Mouse (Mus musculus) hindbrain, embryonic 11.5 days (tissue): Measurements from ENCODE around the gene St6galnac3. TPM values are rescaled to one million over a fixed set of nuclear protein-coding genes. Genes with fewer than 3 reads are reported as not detected.

Source experiments
- ATAC-seq: fragments of 200-750 bp; cut with Nextera tagmentation; 2 replicates; pipeline ENCODE4 v1.8.0; 2017; ENCODE audit warnings: mild to moderate bottlenecking, moderate TSS enrichment, moderate library complexity; ENCODE audit not compliant: low FRiP score
- DNase-seq: peaks from one replicate; pipeline ENCODE4 v3.0.0-alpha.2; 2015; ENCODE audit warnings: low spot score
- H3K27ac ChIP-seq: fragments of 300-500 bp; sonication (generic); 2 replicates; pipeline ENCODE4 v1.5.1; 2014; ENCODE audit warnings: mild to moderate bottlenecking, low read depth, low read length
- H3K27me3 ChIP-seq: fragments of 300-500 bp; sonication (generic); 2 replicates; pipeline ENCODE4 v1.6.1; 2014; ENCODE audit warnings: mild to moderate bottlenecking, low read length, moderate library complexity, mixed read lengths; ENCODE audit not compliant: control insufficient read depth, insufficient read depth
- H3K36me3 ChIP-seq: fragments of 300-500 bp; sonication (generic); 2 replicates; pipeline ENCODE4 v1.6.1; 2014; ENCODE audit warnings: mild to moderate bottlenecking, low read length, moderate library complexity, mixed read lengths; ENCODE audit not compliant: control insufficient read depth, insufficient read depth
- H3K4me1 ChIP-seq: fragments of 300-500 bp; sonication (generic); replicated peaks from 2 replicates; pipeline ENCODE4 v1.6.1; 2014; ENCODE audit warnings: low read length, mixed read lengths; ENCODE audit not compliant: control insufficient read depth, insufficient read depth
- H3K4me2 ChIP-seq: fragments of 300-500 bp; sonication (generic); replicated peaks from 2 replicates; pipeline ENCODE4 v1.6.1; 2014; ENCODE audit warnings: mild to moderate bottlenecking, low read depth, low read length
- H3K4me3 ChIP-seq: fragments of 300-500 bp; sonication (generic); 2 replicates; pipeline ENCODE4 v1.5.1; 2014; ENCODE audit warnings: low read depth, low read length
- H3K9ac ChIP-seq: fragments of 300-500 bp; sonication (generic); 2 replicates; pipeline ENCODE4 v1.6.1; 2014; ENCODE audit warnings: low read depth, low read length
- H3K9me3 ChIP-seq: fragments of 300-500 bp; sonication (generic); 2 replicates; pipeline ENCODE4 v1.6.1; 2016; ENCODE audit warnings: low read length; ENCODE audit not compliant: control insufficient read depth
- WGBS: fragments of 180-500 bp; shearing (Covaris S2); extraction: QIAGEN DNeasy Blood & Tissue Kit; methylation state at CpG from one replicate; pipeline ENCODE4 v1.1.7; 2014; 5-methylcytosine and 5-hydroxymethylcytosine counted together
- polyA plus RNA-seq: library from polyadenylated mRNA; unstranded; fragments of >200 nt; fragmentation: Nextera tagmentation; extraction: Ambion mirVana; gene quantifications from 2 replicates; pipeline ENCODE4 v1.2.1, GENCODE M21; 2014

The St6galnac3 gene
- polyA plus RNA-seq, 1 experiment from 2014 or later: 34.8 TPM

DNA sequence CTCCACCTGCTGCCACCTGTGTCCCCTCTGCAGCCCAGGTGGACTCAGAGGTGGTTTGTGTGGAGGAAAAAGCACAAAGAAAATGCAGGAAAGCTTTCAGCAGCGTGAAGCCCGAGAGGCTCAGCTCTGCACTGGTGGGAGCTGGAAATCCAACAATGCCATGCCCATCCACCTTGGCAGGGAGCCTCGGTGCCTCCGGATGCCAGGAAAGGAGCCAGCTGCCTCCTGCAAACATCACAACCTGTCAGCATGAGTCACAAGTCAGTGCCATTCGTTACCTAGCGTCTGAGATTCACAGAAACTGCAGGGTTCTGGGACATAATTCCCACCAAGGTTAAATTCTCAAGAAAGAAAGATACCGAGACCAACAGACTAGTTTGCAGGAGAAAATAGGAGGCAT lies 63.0 kb downstream of the St6galnac3 start:
- H3K4me3 ChIP-seq: no peak overlapping the region
- H3K4me1 ChIP-seq: no peaks in the 10 kb centered on the region
- H3K9me3 ChIP-seq: no peaks in the 10 kb centered on the region
- 92% methylated on average over 7 of the region's 7 CpGs for WGBS
- H3K27me3 ChIP-seq: no peaks in the 10 kb centered on the region
- no peak for ATAC-seq
- H3K27ac ChIP-seq: no peak overlapping the region
- no peak for DNase-seq
- no peak overlapping the region for H3K9ac ChIP-seq
- no peaks in the 10 kb centered on the region for H3K36me3 ChIP-seq
- no peak overlapping the region for H3K4me2 ChIP-seq

- no peak overlapping the region; the same call in 1 of the 2 replicates for H3K4me2 ChIP-seq
- H3K4me1 ChIP-seq: no peaks in the 10 kb centered on the region
- no peaks in the 10 kb centered on the region for H3K36me3 ChIP-seq
- DNase-seq: no peak
- H3K27me3 ChIP-seq: no peaks in the 10 kb centered on the region
- 0 out of 2 replicates have a peak, but pooled peaks have one; percentile 34 for ATAC-seq
- no peak overlapping the region; the same call in 1 of the 2 replicates for H3K27ac ChIP-seq
- no peaks in the 10 kb centered on the region for H3K9me3 ChIP-seq
- H3K4me3 ChIP-seq: no peak overlapping the region
- 50% methylated on average over 15 of the region's 15 CpGs for WGBS
- H3K9ac ChIP-seq: no peak overlapping the region
Observed at GRCm38 (mm10) chr3:153659575-153660168, 65.3 kb downstream of the St6galnac3 start.

GRCm38 (mm10) chr3:153658051-153658777 lies 66.8 kb downstream of the St6galnac3 start:
- 76% methylated on average over 22 of the region's 22 CpGs for WGBS
- Histone ChIP-seq H3K4me3 (no peak overlapping the region), H3K9ac (no peak overlapping the region), H3K27ac (no peak overlapping the region), H3K36me3 (no peaks in the 10 kb centered on the region), H3K27me3 (no peaks in the 10 kb centered on the region), H3K9me3 (no peaks in the 10 kb centered on the region), H3K4me1 (no peaks in the 10 kb centered on the region), H3K4me2 (no peak overlapping the region)
- ATAC-seq (no peak), DNase-seq (peak; percentile 37)

DNA sequence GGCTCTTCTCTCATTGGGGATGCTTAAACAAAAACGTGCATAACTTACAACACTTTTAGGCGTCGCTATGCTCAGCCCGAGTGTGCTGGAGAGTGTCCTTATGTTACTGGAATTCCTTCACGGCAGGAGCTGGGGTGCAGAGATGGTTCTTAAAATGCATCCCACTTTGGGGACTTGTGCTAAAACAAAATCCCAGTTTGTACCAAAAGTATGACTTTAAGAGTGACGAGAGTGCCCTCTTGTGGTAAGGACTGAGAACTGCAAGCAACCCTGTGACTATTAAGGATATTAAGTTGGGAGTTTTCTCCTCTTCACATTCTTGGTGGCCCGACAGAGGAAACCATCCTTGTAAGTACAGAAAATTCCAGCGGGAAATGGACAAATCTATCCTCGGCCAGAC lies 69.9 kb downstream of the St6galnac3 start:
- WGBS: 22% methylated on average over 9 of the region's 9 CpGs
- no peaks in the 10 kb centered on the region; the same call in 1 of the 2 replicates for H3K4me1 ChIP-seq
- no peaks in the 10 kb centered on the region for H3K27me3 ChIP-seq
- DNase-seq: peak; percentile 87
- H3K4me3 ChIP-seq: no peak overlapping the region
- H3K36me3 ChIP-seq: no peaks in the 10 kb centered on the region
- H3K9me3 ChIP-seq: no peaks in the 10 kb centered on the region
- no peak for ATAC-seq
- H3K9ac ChIP-seq: no peak overlapping the region
- no peak overlapping the region for H3K4me2 ChIP-seq
- H3K27ac ChIP-seq: no peak overlapping the region

DNA sequence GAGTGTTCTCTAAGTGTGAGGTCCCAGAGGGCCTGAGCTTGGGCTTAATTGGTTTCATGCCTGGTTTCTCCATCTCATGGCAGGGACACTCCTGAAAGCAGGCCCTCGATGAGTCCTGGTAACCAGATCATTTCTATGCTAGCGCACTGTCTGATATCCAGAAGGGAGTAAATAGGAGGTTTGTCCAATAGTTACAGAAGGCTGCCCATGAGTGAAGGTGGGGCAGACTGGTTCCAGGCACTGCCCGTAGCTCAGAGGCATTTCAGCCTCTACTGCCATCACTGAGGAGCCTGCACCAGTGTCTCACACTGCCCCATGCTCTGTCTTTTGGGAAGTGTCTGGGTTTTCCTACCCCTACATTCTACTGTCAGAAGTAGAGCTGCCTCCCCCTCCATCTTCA lies 72.1 kb downstream of the St6galnac3 start:
- 82% methylated on average over 3 of the region's 3 CpGs for WGBS
- Histone ChIP-seq H3K4me1 (no peaks in the 10 kb centered on the region; the same call in 1 of the 2 replicates), H3K27me3 (no peaks in the 10 kb centered on the region), H3K4me2 (no peak overlapping the region), H3K4me3 (no peak overlapping the region), H3K27ac (no peak overlapping the region), H3K36me3 (no peaks in the 10 kb centered on the region), H3K9me3 (no peaks in the 10 kb centered on the region), H3K9ac (no peak overlapping the region)
- ATAC-seq (no peak), DNase-seq (no peak)

- Histone ChIP-seq H3K9ac (no peak overlapping the region), H3K4me1 (no peaks in the 10 kb centered on the region; the same call in 1 of the 2 replicates), H3K36me3 (no peaks in the 10 kb centered on the region), H3K9me3 (no peaks in the 10 kb centered on the region), H3K27me3 (no peaks in the 10 kb centered on the region), H3K4me3 (no peak overlapping the region), H3K4me2 (no peak overlapping the region), H3K27ac (no peak overlapping the region)
- no peak for ATAC-seq
- 81% methylated on average over 8 of the region's 8 CpGs for WGBS
- DNase-seq: no peak
Observed at GRCm38 (mm10) chr3:153648713-153649112, 76.3 kb downstream of the St6galnac3 start.

GRCm38 (mm10) chr3:153645803-153646202 lies 79.2 kb downstream of the St6galnac3 start:
- no peaks in the 10 kb centered on the region for H3K27me3 ChIP-seq
- ATAC-seq (no peak), DNase-seq (no peak)
- no peak overlapping the region for H3K4me2 ChIP-seq
- 78% methylated on average over 7 of the region's 7 CpGs for WGBS
- no peak overlapping the region for H3K27ac ChIP-seq
- H3K36me3 ChIP-seq: no peaks in the 10 kb centered on the region
- no peaks in the 10 kb centered on the region for H3K4me1 ChIP-seq
- no peak overlapping the region for H3K9ac ChIP-seq
- H3K9me3 ChIP-seq: no peaks in the 10 kb centered on the region
- H3K4me3 ChIP-seq: no peak overlapping the region

- H3K4me3 ChIP-seq: no peak overlapping the region
- H3K36me3 ChIP-seq: no peaks in the 10 kb centered on the region
- 0 out of 2 replicates have a peak overlapping the region, but pooled peaks have one; percentile 51 for H3K27ac ChIP-seq
- DNase-seq: no peak
- no peaks in the 10 kb centered on the region for H3K27me3 ChIP-seq
- WGBS: 70% methylated on average over 20 of the region's 20 CpGs
- no peak overlapping the region for H3K9ac ChIP-seq
- H3K4me2 ChIP-seq: no peak overlapping the region
- peak; percentile 43; the same call in 1 of the 2 replicates for ATAC-seq
- no peaks in the 10 kb centered on the region for H3K4me1 ChIP-seq
- H3K9me3 ChIP-seq: no peaks in the 10 kb centered on the region
Observed at GRCm38 (mm10) chr3:153643822-153644519, 81.0 kb downstream of the St6galnac3 start.
